Comparison of ENCODE assay signal across 14 mouse cellular contexts in genomic region chr10:40093526-40093925, GRCm38 (mm10).
"Had no signal": no experiment of that assay in that cellular context is flagged by ENCODE, and none has a peak within 500 bp of the region (broad histone marks: within the 10 kb centered on the region; RNA-seq: fewer than 3 reads in every experiment).

No protein-coding gene starts in this region.

- H3K4me2 ChIP-seq: limb, embryonic 13.5 days; liver, embryonic 13.5 days; midbrain, embryonic 12.5 days; neural tube, embryonic 12.5 days had no signal

- H3K4me1 ChIP-seq: midbrain, embryonic 12.5 days; neural tube, embryonic 12.5 days had no signal

- H3K9ac ChIP-seq: limb, embryonic 13.5 days; liver, embryonic 13.5 days; midbrain, embryonic 12.5 days; neural tube, embryonic 12.5 days had no signal

- H3K4me3 ChIP-seq: limb, embryonic 13.5 days; liver, embryonic 13.5 days; midbrain, embryonic 12.5 days; myocyte; neural tube, embryonic 12.5 days had no signal

- DNase-seq: kidney, adult 11 months; kidney, adult 9 months; kidney, postnatal 36 days; left cerebral cortex, postnatal 4 days; liver, embryonic 13.5 days; lung, postnatal 10 days; thymus, postnatal 25 days had no signal

- ATAC-seq: midbrain, embryonic 16.5 days had no signal

- H3K27ac ChIP-seq: kidney, postnatal 0 days; limb, embryonic 13.5 days; liver, embryonic 13.5 days; midbrain, embryonic 12.5 days; neural tube, embryonic 12.5 days; stomach, postnatal 0 days had no signal

- H3K36me3 ChIP-seq: limb, embryonic 13.5 days; midbrain, embryonic 12.5 days; neural tube, embryonic 12.5 days had no signal

- H3K9me3 ChIP-seq: limb, embryonic 13.5 days; liver, embryonic 13.5 days; midbrain, embryonic 12.5 days; neural tube, embryonic 12.5 days had no signal

- H3K27me3 ChIP-seq: limb, embryonic 13.5 days; liver, embryonic 13.5 days; midbrain, embryonic 12.5 days; neural tube, embryonic 12.5 days had no signal
